ENCODE assay signal across 13 mouse cellular contexts in the genomic region with DNA sequence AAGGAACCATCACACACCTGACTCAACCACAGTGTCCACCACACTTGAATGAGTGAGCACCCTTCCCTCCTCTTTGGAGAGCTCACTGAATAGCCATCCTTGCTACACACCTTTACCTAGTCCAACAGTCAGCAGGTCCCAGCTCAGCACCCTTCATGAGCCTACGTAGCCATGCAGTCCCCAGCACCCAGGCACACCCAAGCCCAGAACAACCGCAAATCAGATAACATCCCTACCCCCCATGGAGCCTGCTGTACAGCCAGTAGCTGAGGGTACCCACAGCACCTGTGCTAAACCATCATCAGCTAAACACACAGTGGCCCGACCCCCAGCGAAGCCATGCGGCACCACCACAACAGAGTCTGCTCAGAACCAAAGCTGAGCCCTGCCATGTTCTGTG. TPM values are rescaled to one million over a fixed set of nuclear protein-coding genes. Genes with fewer than 3 reads are reported as not detected.
DNase-seq lines count a peak whose midpoint lies in the region; ATAC-seq and TF ChIP-seq lines count a peak whose summit lies in the region.
"Had no signal": no experiment of that assay in that cellular context is flagged by ENCODE, and none has a peak within 500 bp of the region (broad histone marks: within the 10 kb centered on the region; RNA-seq: fewer than 3 reads in every experiment).

No protein-coding gene starts in this region.

- no peaks in the 10 kb centered on the region for H3K27me3 ChIP-seq in lung, embryonic 14.5 days (ENCODE audit: insufficient read depth, low read length)
- no peaks in the 10 kb centered on the region for H3K27me3 ChIP-seq in embryonic facial prominence, embryonic 12.5 days
- H3K27me3 ChIP-seq in liver, postnatal 0 days (ENCODE audit: insufficient read depth, low read length): no peaks in the 10 kb centered on the region
- no peaks in the 10 kb centered on the region for H3K27me3 ChIP-seq in midbrain, embryonic 10.5 days (ENCODE audit: low read depth, poor library complexity, severe bottlenecking)
- no peaks in the 10 kb centered on the region for H3K27me3 ChIP-seq in kidney, embryonic 16.5 days (ENCODE audit: insufficient read depth, low read length)

- WGBS in lung, embryonic 14.5 days: 92% methylated on average over 5 of the region's 5 CpGs
- 96% methylated on average over 5 of the region's 5 CpGs for WGBS in embryonic facial prominence, embryonic 12.5 days
- WGBS in liver, postnatal 0 days (ENCODE audit: insufficient replicate concordance): 67% methylated on average over 5 of the region's 5 CpGs
- 87% methylated on average over 5 of the region's 5 CpGs for WGBS in midbrain, embryonic 10.5 days
- 97% methylated on average over 5 of the region's 5 CpGs for WGBS in kidney, embryonic 16.5 days

- no peak overlapping the region for H3K4me3 ChIP-seq in lung, embryonic 14.5 days (ENCODE audit: low read depth, low read length)
- no peak overlapping the region for H3K4me3 ChIP-seq in embryonic facial prominence, embryonic 12.5 days
- H3K4me3 ChIP-seq in liver, postnatal 0 days (ENCODE audit: low read depth, low read length): no peak overlapping the region
- H3K4me3 ChIP-seq in midbrain, embryonic 10.5 days: no peak overlapping the region
- H3K4me3 ChIP-seq in kidney, embryonic 16.5 days (ENCODE audit: low read length): no peak overlapping the region

- no peak for TF ChIP-seq EP300 in liver, postnatal 0 days (IDR thresholded peaks at IDR 0.05; ENCODE audit: low read depth)

- no peak overlapping the region for H3K4me2 ChIP-seq in lung, embryonic 14.5 days
- H3K4me2 ChIP-seq in embryonic facial prominence, embryonic 12.5 days (replicated peaks): no peak overlapping the region
- H3K4me2 ChIP-seq in liver, postnatal 0 days (ENCODE audit: low read depth, low read length): no peak overlapping the region
- H3K4me2 ChIP-seq in kidney, embryonic 16.5 days (replicated peaks; ENCODE audit: low read depth, low read length): no peak overlapping the region

- H3K9ac ChIP-seq in lung, embryonic 14.5 days: no peak overlapping the region
- H3K9ac ChIP-seq in embryonic facial prominence, embryonic 12.5 days: no peak overlapping the region
- H3K9ac ChIP-seq in liver, postnatal 0 days (replicated peaks): no peak overlapping the region
- H3K9ac ChIP-seq in kidney, embryonic 16.5 days (replicated peaks; ENCODE audit: low read length): no peak overlapping the region
- H3K9ac ChIP-seq: forebrain, postnatal 0 days had no signal

- TF ChIP-seq CTCF in lung, embryonic 14.5 days (IDR thresholded peaks at IDR 0.05; ENCODE audit: low read depth): no peak
- TF ChIP-seq CTCF in liver, postnatal 0 days (IDR thresholded peaks at IDR 0.05; ENCODE audit: low read depth): no peak

- no peak for DNase-seq in lung, embryonic 14.5 days
- DNase-seq in lung, postnatal 14 days: no peak
- DNase-seq in liver, postnatal 0 days: no peak
- peak; percentile 38 to 66 for DNase-seq in thymus, postnatal 36 days
- DNase-seq in midbrain, embryonic 10.5 days (ENCODE audit: low spot score): no peak
- DNase-seq: cerebellum, adult 8-10 months; forebrain, postnatal 0 days; heart, postnatal 36 days had no signal

- no peak overlapping the region for H3K27ac ChIP-seq in lung, embryonic 14.5 days (ENCODE audit: low read depth)
- H3K27ac ChIP-seq in embryonic facial prominence, embryonic 12.5 days: no peak overlapping the region
- peak overlapping the region; percentile 72 for H3K27ac ChIP-seq in liver, postnatal 0 days (ENCODE audit: low read depth)
- no peak overlapping the region for H3K27ac ChIP-seq in midbrain, embryonic 10.5 days (replicated peaks)
- no peak overlapping the region for H3K27ac ChIP-seq in kidney, embryonic 16.5 days (ENCODE audit: low read length)

- peaks cover 2% of the 10 kb centered on the region; the same call in 1 of the 2 replicates for H3K4me1 ChIP-seq in lung, embryonic 14.5 days (ENCODE audit: insufficient read depth)
- peaks cover 5% of the 10 kb centered on the region; the same call in 1 of the 2 replicates for H3K4me1 ChIP-seq in embryonic facial prominence, embryonic 12.5 days
- peaks cover 66% of the 10 kb centered on the region for H3K4me1 ChIP-seq in liver, postnatal 0 days (ENCODE audit: insufficient read depth)
- no peaks in the 10 kb centered on the region for H3K4me1 ChIP-seq in midbrain, embryonic 10.5 days
- no peaks in the 10 kb centered on the region for H3K4me1 ChIP-seq in kidney, embryonic 16.5 days (ENCODE audit: insufficient read depth, low read length)

- no peaks in the 10 kb centered on the region for H3K36me3 ChIP-seq in lung, embryonic 14.5 days (ENCODE audit: insufficient read depth)
- H3K36me3 ChIP-seq in embryonic facial prominence, embryonic 12.5 days: no peaks in the 10 kb centered on the region
- no peaks in the 10 kb centered on the region for H3K36me3 ChIP-seq in liver, postnatal 0 days (replicated peaks; ENCODE audit: insufficient read depth, low read length)
- no peaks in the 10 kb centered on the region for H3K36me3 ChIP-seq in midbrain, embryonic 10.5 days
- no peaks in the 10 kb centered on the region for H3K36me3 ChIP-seq in kidney, embryonic 16.5 days (ENCODE audit: insufficient read depth, low read length)

- no peaks in the 10 kb centered on the region for H3K9me3 ChIP-seq in lung, embryonic 14.5 days (ENCODE audit: low read depth, low read length)
- no peaks in the 10 kb centered on the region for H3K9me3 ChIP-seq in embryonic facial prominence, embryonic 12.5 days
- no peaks in the 10 kb centered on the region for H3K9me3 ChIP-seq in liver, postnatal 0 days (ENCODE audit: low read length)
- no peaks in the 10 kb centered on the region for H3K9me3 ChIP-seq in midbrain, embryonic 10.5 days (replicated peaks)
- H3K9me3 ChIP-seq in kidney, embryonic 16.5 days (ENCODE audit: low read length): no peaks in the 10 kb centered on the region

- ATAC-seq in lung, embryonic 14.5 days (ENCODE audit: insufficient read depth): 0 out of 2 replicates have a peak, but pooled peaks have one; percentile 45
- ATAC-seq in embryonic facial prominence, embryonic 12.5 days (ENCODE audit: insufficient number of reproducible peaks, insufficient read depth, low FRiP score, low TSS enrichment): 0 out of 2 replicates have a peak, but pooled peaks have one; percentile 41
- ATAC-seq in liver, postnatal 0 days: peak; percentile 44
- no peak for ATAC-seq in frontal cortex, adult (ENCODE audit: low TSS enrichment)
- ATAC-seq in kidney, embryonic 16.5 days (ENCODE audit: low FRiP score, low TSS enrichment): no peak
- ATAC-seq: forebrain, postnatal 0 days had no signal

RNA-seq across cellular contexts. Expression of gene Ifnar1, which starts 37.0 kb away (rescaled TPM):
- polyA plus RNA-seq in lung, embryonic 14.5 days (2014; fragmentation: Nextera tagmentation; extraction: Ambion mirVana): 73.3 and 73.6 TPM in 2 replicates
- 69.3 and 71.6 TPM in 2 replicates for polyA plus RNA-seq in embryonic facial prominence, embryonic 12.5 days (2016; fragmentation: Nextera tagmentation; extraction: Ambion mirVana)
- 16.3 and 16.6 TPM in 2 replicates for polyA plus RNA-seq in liver, postnatal 0 days (2015; fragmentation: Nextera tagmentation; extraction: Ambion mirVana)
- 52.0 and 55.8 TPM in 2 replicates for polyA plus RNA-seq in midbrain, embryonic 10.5 days (2016; fragmentation: Nextera tagmentation; extraction: Ambion mirVana)
- polyA plus RNA-seq in kidney, embryonic 16.5 days (2015; fragmentation: Nextera tagmentation; extraction: Ambion mirVana): 67.3 and 71.8 TPM in 2 replicates

RNA-seq across cellular contexts. Expression of gene Il10rb, which starts 42.1 kb away (rescaled TPM):
- polyA plus RNA-seq in lung, embryonic 14.5 days (2014; fragmentation: Nextera tagmentation; extraction: Ambion mirVana): 32.8 and 36.4 TPM in 2 replicates
- polyA plus RNA-seq in embryonic facial prominence, embryonic 12.5 days (2016; fragmentation: Nextera tagmentation; extraction: Ambion mirVana): 14.1 TPM in 2 replicates
- 25.5 and 26.4 TPM in 2 replicates for polyA plus RNA-seq in liver, postnatal 0 days (2015; fragmentation: Nextera tagmentation; extraction: Ambion mirVana)
- 6.9 and 8.9 TPM in 2 replicates for polyA plus RNA-seq in midbrain, embryonic 10.5 days (2016; fragmentation: Nextera tagmentation; extraction: Ambion mirVana)
- 38.8 and 45.1 TPM in 2 replicates for polyA plus RNA-seq in kidney, embryonic 16.5 days (2015; fragmentation: Nextera tagmentation; extraction: Ambion mirVana)

RNA-seq across cellular contexts. Expression of gene Gm21970, which starts 56.6 kb away (rescaled TPM):
- 0.47 TPM in 1 of 2 replicates, not detected in the other for polyA plus RNA-seq in lung, embryonic 14.5 days (2014; fragmentation: Nextera tagmentation; extraction: Ambion mirVana)
- not detected in 2 replicates for polyA plus RNA-seq in embryonic facial prominence, embryonic 12.5 days (2016; fragmentation: Nextera tagmentation; extraction: Ambion mirVana)
- polyA plus RNA-seq in liver, postnatal 0 days (2015; fragmentation: Nextera tagmentation; extraction: Ambion mirVana): not detected in 2 replicates
- polyA plus RNA-seq in midbrain, embryonic 10.5 days (2016; fragmentation: Nextera tagmentation; extraction: Ambion mirVana): not detected in 2 replicates
- polyA plus RNA-seq in kidney, embryonic 16.5 days (2015; fragmentation: Nextera tagmentation; extraction: Ambion mirVana): not detected in 2 replicates
- polyA plus RNA-seq: forebrain, postnatal 0 days; gonadal fat pad, adult 2 months; large intestine, adult 2 months had no signal

Comparison
In these comparisons a context has a peak if more than half of its experiments do, and no peak if none do; other contexts are left out.
1. ATAC-seq: peak in lung, embryonic 14.5 days (single experiment), embryonic facial prominence, embryonic 12.5 days (single experiment) and liver, postnatal 0 days (single experiment); none in frontal cortex, adult (single experiment) and kidney, embryonic 16.5 days (single experiment).
2. DNase-seq: peak in thymus, postnatal 36 days (2 of 2); none in lung, embryonic 14.5 days (single experiment), lung, postnatal 14 days (single experiment), liver, postnatal 0 days (single experiment) and midbrain, embryonic 10.5 days (single experiment).